Mouse (Mus musculus) urinary bladder, postnatal 14 days (tissue): ENCODE measurements around the gene Usp17la.
"Not testable (repeated sequence)": the region's sequence is repeated elsewhere in the genome, so short reads cannot be mapped to it uniquely, and the experiment has no call there.

Experiments used
- DNase-seq: peaks from one replicate; pipeline ENCODE4 v3.0.0; 2021; ENCODE audit warnings: low spot score

Gene Usp17la

GRCm38 (mm10) chr7:104856709-104857108 lies at the start of gene Usp17la:
Gene Usp17la, plus strand, starts transcription at chr7:104857009.
- DNase-seq: not testable (repeated sequence)

- not testable (repeated sequence) for DNase-seq
Observed at GRCm38 (mm10) chr7:104810335-104810734, 46.5 kb upstream of the Usp17la start.

- no peak for DNase-seq
Observed at GRCm38 (mm10) chr7:104842503-104842902, 14.3 kb upstream of the Usp17la start, which contains the start of gene Usp17lb. Gene Usp17lb, minus strand, starts transcription at chr7:104842603.

GRCm38 (mm10) chr7:104843731-104844287 lies 13.0 kb upstream of the Usp17la start:
- no peak for DNase-seq

- DNase-seq: not testable (repeated sequence)
Observed at GRCm38 (mm10) chr7:104851546-104851945, 5.3 kb upstream of the Usp17la start.

GRCm38 (mm10) chr7:104855248-104855750 lies 1.5 kb upstream of the Usp17la start:
- no peak for DNase-seq

GRCm38 (mm10) chr7:104857683-104858082 lies 874 bp downstream of the Usp17la start:
- no peak for DNase-seq

- no peak for DNase-seq
Observed at GRCm38 (mm10) chr7:104861381-104861780, 4.6 kb downstream of the Usp17la start.

GRCm38 (mm10) chr7:104877731-104878130 lies 20.9 kb downstream of the Usp17la start, which contains the start of gene Olfr665:
Gene Olfr665, plus strand, starts transcription at chr7:104878031.
- DNase-seq: no peak

GRCm38 (mm10) chr7:104895852-104896251 lies 39.0 kb downstream of the Usp17la start, which contains the start of gene Olfr666:
Gene Olfr666, minus strand, starts transcription at chr7:104895952.
- DNase-seq: no peak
